Mouse (Mus musculus) heart, postnatal 4 days (tissue): Measurements from ENCODE around the gene Gm21974. TPM values are rescaled to one million over a fixed set of nuclear protein-coding genes. Genes with fewer than 3 reads are reported as not detected.
"Not testable (repeated sequence)": the region's sequence is repeated elsewhere in the genome, so short reads cannot be mapped to it uniquely, and the experiment has no call there.

Source experiments
- DNase-seq: peaks from one replicate; pipeline ENCODE4 v3.0.0; 2021
- total RNA-seq, 2 experiments: library from RNA; stranded (reverse); gene quantifications; 2 replicates each; pipeline ENCODE4 v1.2.3; 2021

Gene Gm21974
- total RNA-seq, 2 experiments from 2014 or later: not detected

GRCm38 (mm10) chr7:127912938-127913337 lies 17.7 kb upstream of the Gm21974 start:
- no peak for DNase-seq

DNA sequence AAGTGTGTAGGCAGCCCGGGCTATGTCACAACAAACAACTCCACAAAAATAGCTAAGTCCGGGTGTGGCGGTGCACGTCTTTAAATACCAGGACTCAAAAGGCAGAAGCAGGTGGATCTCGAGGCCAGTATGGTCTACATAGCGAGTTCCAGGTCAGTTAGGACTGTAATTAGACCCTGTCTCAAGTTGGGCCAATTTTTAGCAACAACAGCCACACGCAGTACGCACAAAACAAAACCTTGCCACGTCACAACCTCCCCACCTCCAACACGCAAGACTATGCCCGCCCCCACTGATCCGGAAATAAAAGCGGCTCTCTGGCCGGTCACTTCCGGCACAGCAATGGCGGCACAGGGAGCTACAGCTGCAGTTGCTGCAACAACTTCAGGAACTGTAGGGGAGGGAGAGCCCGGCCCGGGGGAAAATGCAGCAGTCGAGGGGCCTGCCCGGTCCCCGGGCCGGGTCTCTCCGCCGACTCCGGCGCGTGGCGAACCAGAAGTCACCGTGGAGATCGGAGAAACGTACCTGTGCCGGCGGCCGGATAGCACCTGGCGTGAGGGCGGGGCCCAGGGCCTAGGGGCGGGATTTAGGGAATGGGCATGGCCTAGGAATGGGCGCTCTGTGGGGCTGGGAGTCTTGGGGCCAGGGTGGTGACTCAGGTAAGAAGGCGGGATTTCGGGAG lies 17.1 kb upstream of the Gm21974 start, which contains the start of gene Kat8:
Gene Kat8 (plus strand): TSS at position 327 of the 682 bp plus-strand sequence.
- DNase-seq: peak; percentile 88

DNA sequence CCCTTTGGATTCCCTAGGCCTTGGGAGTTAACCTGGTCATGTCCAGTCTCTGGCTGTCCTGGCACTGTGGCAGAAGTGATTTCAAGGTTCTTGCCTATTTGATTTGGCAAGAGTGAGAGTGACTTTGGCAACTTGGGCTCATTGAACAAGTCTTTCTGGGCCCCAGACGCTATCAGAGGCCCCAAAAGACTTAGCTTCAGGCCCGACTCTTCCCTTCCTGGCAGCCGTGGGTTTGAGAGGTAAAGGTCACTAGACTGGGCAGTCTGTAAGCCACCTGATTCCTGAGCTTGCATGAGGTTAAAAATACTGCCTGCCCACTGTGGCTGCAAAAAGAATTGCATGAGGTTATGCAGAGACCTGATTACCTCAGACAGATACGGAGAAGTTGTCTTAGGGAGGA lies 13.4 kb upstream of the Gm21974 start:
- no peak for DNase-seq

DNA sequence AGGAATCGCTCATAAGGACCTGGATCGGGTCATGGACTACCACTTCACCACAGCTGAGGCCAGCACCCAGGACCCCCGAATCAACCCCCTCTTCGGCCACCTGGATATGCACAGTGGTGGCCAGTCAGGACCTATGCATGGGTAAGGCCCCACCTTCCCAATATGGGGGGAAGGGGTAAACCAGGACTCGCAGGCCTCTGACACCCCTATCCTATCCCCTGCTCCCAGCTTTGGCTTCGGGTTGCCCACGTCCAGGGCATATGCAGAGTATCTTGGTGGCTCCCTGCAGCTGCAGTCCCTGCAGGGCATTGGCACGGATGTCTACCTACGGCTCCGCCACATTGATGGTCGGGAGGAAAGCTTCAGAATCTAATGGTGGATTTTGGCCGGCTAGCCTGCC lies 12.7 kb upstream of the Gm21974 start:
- DNase-seq: no peak

DNA sequence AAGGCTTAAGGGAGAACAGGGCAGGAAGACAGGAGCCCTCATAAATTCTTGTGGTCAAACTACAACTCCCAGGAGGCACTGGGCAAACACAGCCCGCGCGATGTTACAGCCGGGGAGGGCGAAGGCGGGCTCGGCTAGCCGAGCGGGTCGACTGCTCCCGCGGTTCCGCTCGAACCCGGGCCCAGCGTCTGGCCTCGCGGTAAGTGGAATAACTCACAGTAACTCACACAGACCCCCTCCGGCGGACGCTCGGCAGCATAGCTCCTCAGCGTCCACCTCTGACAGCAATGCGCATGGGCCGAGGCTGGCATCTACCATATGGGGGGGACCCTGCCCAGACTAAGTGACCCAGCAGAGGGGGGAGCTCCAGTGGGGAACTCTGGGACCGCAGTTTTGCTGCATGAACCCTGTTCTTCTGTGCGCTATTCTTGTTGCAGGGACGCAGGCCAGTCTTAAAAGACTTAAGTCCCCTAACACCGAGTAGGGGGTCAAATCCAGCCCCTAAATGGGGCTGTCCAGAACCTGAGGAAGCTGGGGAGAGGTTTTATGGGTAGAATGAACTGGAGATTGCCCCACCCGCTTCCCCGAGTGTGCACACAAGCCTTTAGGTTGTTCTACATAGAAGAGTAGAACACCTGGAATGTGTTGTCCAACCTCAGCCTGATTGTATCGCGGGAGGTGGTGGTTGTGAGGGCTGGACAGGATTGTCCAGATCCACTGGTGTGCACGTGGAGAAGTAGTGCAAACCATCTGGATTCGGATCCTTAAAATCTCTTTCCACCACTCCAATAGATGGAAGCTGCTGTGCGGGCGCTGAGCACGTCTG lies 8.9 kb upstream of the Gm21974 start, which contains the start of gene Bckdk:
Gene Bckdk (plus strand): TSS at position 112 of the 826 bp plus-strand sequence.
- peak; percentile 83 for DNase-seq

- no peak for DNase-seq
Measured at GRCm38 (mm10) chr7:127901772-127902171, 6.5 kb upstream of the Gm21974 start.

- DNase-seq: no peak
Measured at GRCm38 (mm10) chr7:127899997-127900396, 4.7 kb upstream of the Gm21974 start.

DNA sequence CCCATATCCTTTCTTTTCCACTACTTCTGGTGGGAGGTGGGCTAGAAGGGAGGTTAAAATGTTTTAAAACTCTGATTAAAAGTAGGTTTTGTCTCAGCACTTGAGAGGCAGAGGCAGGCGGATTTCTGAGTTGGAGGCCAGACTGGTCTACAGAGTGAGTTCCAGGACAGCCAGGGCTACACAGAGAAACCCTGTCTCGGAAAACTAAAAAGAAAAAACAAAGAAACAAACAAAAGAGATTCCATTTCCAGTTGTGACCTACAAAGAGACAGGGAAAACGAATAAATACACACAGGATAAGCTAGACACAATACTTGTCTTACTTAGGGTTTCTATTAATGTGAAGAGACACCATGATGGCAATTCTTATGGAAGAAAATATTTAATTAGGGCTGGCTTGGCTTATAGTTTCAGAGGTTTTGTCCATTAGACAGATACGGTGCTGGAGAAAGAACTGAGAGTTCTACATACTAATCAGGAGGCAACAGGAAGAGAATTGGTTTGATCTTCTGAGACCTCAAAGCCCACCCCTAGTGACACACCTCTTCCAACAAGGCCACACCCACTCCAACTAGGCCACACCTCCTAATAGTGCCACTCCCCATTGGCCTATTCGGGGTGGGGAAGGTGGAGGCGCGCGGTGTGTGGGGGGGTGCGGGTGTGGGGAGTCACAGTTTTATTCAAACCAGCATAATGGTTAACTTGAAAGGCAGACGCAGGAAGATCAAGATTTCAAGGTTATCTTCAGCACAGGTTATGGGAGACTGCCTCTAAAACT lies 3.1 kb upstream of the Gm21974 start:
- DNase-seq: no peak

GRCm38 (mm10) chr7:127897542-127897941 lies 2.3 kb upstream of the Gm21974 start:
- DNase-seq: no peak

DNA sequence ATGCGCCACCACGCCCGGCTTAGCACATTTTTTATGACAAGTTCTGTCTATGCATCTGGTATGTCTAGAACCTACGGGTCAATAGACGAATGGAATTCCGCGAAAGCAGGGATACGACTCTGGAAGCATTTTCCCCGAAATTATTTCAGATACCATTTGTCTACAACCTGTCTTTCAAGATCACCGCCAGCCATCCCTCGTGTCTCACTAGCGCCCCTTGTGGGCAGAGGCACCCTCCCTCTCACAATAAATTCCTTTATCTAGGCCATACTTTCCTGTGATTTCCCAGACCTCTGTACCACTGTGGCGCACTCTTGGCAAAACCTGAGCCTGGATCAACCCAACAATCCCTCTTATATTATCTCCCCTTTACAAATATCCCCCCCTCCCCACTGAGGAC lies 1.1 kb upstream of the Gm21974 start:
- peak; percentile 76 for DNase-seq

- DNase-seq: not testable (repeated sequence)
Measured at GRCm38 (mm10) chr7:127895891-127896290, 637 bp upstream of the Gm21974 start.

- DNase-seq: no peak
Measured at GRCm38 (mm10) chr7:127894480-127894879, 774 bp downstream of the Gm21974 start.

- DNase-seq: no peak
Measured at GRCm38 (mm10) chr7:127890798-127891197, 4.5 kb downstream of the Gm21974 start, which contains the start of gene Prss53. Gene Prss53, minus strand, starts transcription at chr7:127890970.

DNA sequence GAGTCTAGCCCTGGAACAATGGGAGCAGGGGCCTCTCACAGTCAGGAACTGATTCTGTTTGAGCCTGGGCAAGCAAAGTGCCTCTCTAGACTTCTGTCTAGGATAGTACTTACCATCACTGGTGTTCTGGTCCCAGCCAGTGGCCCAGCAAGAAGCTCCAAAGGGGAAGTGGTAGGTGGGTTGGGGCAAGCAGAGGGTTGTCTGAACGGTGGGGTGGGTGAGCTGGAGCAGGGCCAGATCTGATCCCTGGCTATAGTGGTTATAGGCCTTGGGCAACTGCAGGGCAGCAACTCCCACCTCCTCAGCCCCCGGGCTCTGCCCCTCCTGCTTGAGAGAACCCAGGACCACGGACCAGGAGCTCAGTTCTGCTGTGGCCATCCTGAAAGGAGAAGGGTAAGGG lies 6.4 kb downstream of the Gm21974 start:
- no peak for DNase-seq

GRCm38 (mm10) chr7:127887781-127888180 lies 7.5 kb downstream of the Gm21974 start:
- DNase-seq: no peak

DNA sequence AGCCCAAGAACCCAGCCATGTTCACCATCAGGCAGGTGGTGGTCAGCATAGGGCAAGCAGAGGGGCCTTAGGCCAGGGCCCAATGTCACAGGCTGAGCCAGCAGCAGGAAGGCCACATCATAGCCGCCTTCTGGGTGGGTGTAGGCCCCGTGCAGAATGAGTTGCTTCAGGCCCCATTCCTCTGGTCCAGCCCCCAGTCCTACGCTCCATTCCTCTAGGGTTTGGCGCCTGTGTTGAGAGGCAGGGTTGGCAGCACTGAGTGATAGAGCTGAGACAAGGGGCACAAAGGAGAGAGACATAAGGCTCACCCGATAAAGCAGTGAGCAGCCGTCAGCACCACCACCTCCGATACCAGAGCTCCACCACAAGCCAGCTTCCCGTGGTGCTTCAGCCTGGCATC lies 8.1 kb downstream of the Gm21974 start:
- no peak for DNase-seq

- no peak for DNase-seq
Measured at GRCm38 (mm10) chr7:127886551-127886950, 8.7 kb downstream of the Gm21974 start.

DNA sequence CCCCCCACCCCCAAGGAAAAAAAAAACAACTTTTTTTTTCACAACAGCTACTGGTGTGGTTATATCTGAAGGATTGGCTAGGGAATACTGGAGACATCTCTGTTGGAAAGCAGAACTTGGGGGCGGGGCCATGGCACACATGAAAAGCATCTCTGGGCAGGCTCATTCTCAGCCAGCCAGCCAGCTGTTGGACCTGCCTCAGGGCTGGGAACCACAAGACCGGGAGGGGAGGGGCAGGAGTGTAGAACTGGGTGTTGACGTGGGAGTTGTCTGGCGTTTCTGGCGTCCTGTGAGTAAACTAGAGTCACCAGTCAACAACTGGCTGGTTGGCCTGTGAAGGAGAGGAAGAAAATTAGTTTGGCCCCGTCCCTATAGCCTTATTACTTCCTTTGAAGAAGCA lies 9.3 kb downstream of the Gm21974 start:
- peak; percentile 73 for DNase-seq

DNA sequence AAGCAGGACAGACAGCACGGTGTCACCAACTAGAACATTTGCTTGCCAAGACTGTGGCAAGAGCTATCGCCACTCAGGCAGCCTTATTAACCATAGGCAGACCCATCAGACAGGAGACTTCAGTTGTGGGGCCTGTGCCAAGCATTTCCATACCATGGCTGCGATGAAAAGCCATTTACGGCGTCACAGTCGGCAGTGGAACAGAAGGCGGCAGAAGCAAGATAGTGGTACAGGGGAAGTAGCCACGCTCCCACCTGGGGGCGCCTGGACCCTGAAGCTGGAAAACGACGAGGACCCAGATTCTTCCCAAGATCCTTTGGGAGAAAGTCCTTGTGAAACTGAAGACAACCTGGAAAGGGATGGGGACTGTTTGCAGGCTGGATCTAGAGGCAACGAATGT lies 14.8 kb downstream of the Gm21974 start:
- no peak for DNase-seq

GRCm38 (mm10) chr7:127879301-127879700 lies 16.0 kb downstream of the Gm21974 start:
- DNase-seq: no peak

GRCm38 (mm10) chr7:127876467-127877348 lies 18.5 kb downstream of the Gm21974 start, which contains the start of gene Zfp668:
Gene Zfp668, minus strand, starts transcription at chr7:127876828.
- DNase-seq: peak; percentile 93

GRCm38 (mm10) chr7:127876041-127876466 lies 19.2 kb downstream of the Gm21974 start, which contains the start of gene Zfp646:
Gene Zfp646, plus strand, starts transcription at chr7:127876221.
- peak; percentile 76 for DNase-seq
